Mouse (Mus musculus) macrophage (primary cell): ENCODE data around the gene Capn7. TPM values are rescaled to one million over a fixed set of nuclear protein-coding genes. Genes with fewer than 3 reads are reported as not detected.

Source experiments
- H3K27ac ChIP-seq: fragments of 350-480 bp; formaldehyde crosslinking; 2 replicates; pipeline ENCODE4 v1.9.0; 2021
- H3K36me3 ChIP-seq: fragments of 350-480 bp; formaldehyde crosslinking; 2 replicates; pipeline ENCODE4 v1.9.0; 2021; ENCODE audit errors: inconsistent target
- H3K4me3 ChIP-seq: fragments of 350-480 bp; formaldehyde crosslinking; 2 replicates; pipeline ENCODE4 v1.9.0; 2021; ENCODE audit errors: inconsistent target
- H3K79me2 ChIP-seq: fragments of 350-480 bp; formaldehyde crosslinking; 2 replicates; pipeline ENCODE4 v1.9.0; 2021; ENCODE audit errors: inconsistent target
- WGBS: methylation state at CpG from one replicate; pipeline ENCODE4 v1.1.7; 2026; ENCODE audit warnings: inconsistent platforms; ENCODE audit not compliant: missing documents; 5-methylcytosine and 5-hydroxymethylcytosine counted together
- polyA plus RNA-seq: library from polyadenylated mRNA; stranded (reverse); fragments of 250-400 nt; gene quantifications from 3 replicates; pipeline ENCODE4 v1.2.4, GENCODE M21; 2018; ENCODE audit warnings: inconsistent platforms

Gene Capn7
- polyA plus RNA-seq, 1 experiment from 2014 or later = 52.6 TPM

DNA sequence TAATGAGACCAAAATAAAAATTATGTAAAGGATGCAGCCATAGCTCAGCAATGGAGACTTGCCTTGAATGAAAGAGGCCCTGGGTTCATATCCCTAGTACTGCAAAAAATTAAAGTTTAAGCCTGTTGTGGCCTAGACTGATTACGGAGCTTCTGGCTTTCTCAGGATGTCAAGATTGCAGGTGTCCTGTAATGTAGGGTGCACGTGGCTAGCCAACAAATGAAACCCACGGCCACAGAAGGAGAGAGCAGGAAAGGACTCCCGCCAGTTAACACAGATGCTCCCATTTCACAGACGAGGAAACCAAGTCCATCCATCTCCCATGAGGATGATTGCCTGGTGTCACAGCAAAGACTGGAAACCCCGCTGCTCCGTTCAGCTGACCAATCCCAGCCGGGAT is 83.7 kb downstream of the Capn7 start:
- Histone ChIP-seq H3K79me2 (peaks cover 89% of the 10 kb centered on the region), H3K4me3 (no peak overlapping the region), H3K36me3 (0 out of 2 replicates have a peak, but pooled peaks cover 15% of the 10 kb centered on the region), H3K27ac (no peak overlapping the region)
- WGBS = 91% methylated on average over 8 of the region's 8 CpGs

- no peak overlapping the region for H3K4me3 ChIP-seq
- WGBS = 95% methylated on average over 7 of the region's 7 CpGs
- H3K36me3 ChIP-seq = peaks cover 15% of the 10 kb centered on the region; the same call in 1 of the 2 replicates
- H3K79me2 ChIP-seq = peaks cover 89% of the 10 kb centered on the region
- no peak overlapping the region for H3K27ac ChIP-seq
Observed at GRCm38 (mm10) chr14:31420562-31420961, 84.1 kb downstream of the Capn7 start.

GRCm38 (mm10) chr14:31420985-31421384 is 84.5 kb downstream of the Capn7 start:
- Histone ChIP-seq H3K79me2 (peaks cover 89% of the 10 kb centered on the region), H3K36me3 (peaks cover 19% of the 10 kb centered on the region), H3K27ac (no peak overlapping the region), H3K4me3 (no peak overlapping the region)
- WGBS = 97% methylated on average over 7 of the region's 7 CpGs

Other genes with a start within 250 kb of the Capn7 start
- 5.9 to 64.8 TPM (median 39.9 TPM) in 3 replicates for gene Smim4, start 207.7 kb upstream of the Capn7 start, polyA plus RNA-seq
- gene Nt5dc2, start 205.6 kb upstream of the Capn7 start, polyA plus RNA-seq = 64.0 to 97.6 TPM (median 77.4 TPM) in 3 replicates
- gene Stab1, start 168.0 kb upstream of the Capn7 start, polyA plus RNA-seq = 241 to 829 TPM (median 623 TPM) in 3 replicates
- 0.50 to 1.8 TPM (median 0.95 TPM) in 3 replicates for gene Tnnc1, start 128.3 kb upstream of the Capn7 start, polyA plus RNA-seq
- gene Nisch, start 119.7 kb upstream of the Capn7 start, polyA plus RNA-seq = 163 to 251 TPM (median 201 TPM) in 3 replicates
- gene Sema3g, start 118.8 kb upstream of the Capn7 start, polyA plus RNA-seq = not detected in 3 replicates
- 4.8 to 7.5 TPM (median 6.3 TPM) in 3 replicates for gene Phf7, start 85.3 kb upstream of the Capn7 start, polyA plus RNA-seq
- 28.5 to 31.0 TPM (median 30.7 TPM) in 3 replicates for gene Bap1, start 85.2 kb upstream of the Capn7 start, polyA plus RNA-seq
- gene Dnah1, start 12.7 kb upstream of the Capn7 start, polyA plus RNA-seq = not detected in 3 replicates
- 90.6 to 150 TPM (median 150 TPM) in 3 replicates for gene Sh3bp5, start 99.4 kb downstream of the Capn7 start, polyA plus RNA-seq
- 29.7 to 78.1 TPM (median 30.5 TPM) in 3 replicates for gene Eaf1, start 157.8 kb downstream of the Capn7 start, polyA plus RNA-seq
- gene Mettl6, start 158.4 kb downstream of the Capn7 start, polyA plus RNA-seq = 23.8 to 35.1 TPM (median 32.2 TPM) in 3 replicates